Mouse (Mus musculus) testis, adult 2 months (tissue): ENCODE measurements around the gene Acot7. TPM values are rescaled to one million over a fixed set of nuclear protein-coding genes. Genes with fewer than 3 reads are reported as not detected.
A peak's percentile ranks its signal among the peaks of the same experiment; 100 is the strongest.

Experiments
- H3K27ac ChIP-seq: fragments of 200-500 bp; 2 replicates; pipeline ENCODE4 v1.5.1; 2012; ENCODE audit warnings: low read depth, low read length; ENCODE audit not compliant: control insufficient read depth, insufficient read depth
- H3K27me3 ChIP-seq: fragments of 200-500 bp; 2 replicates; pipeline ENCODE4 v1.6.1; 2012; ENCODE audit warnings: mild to moderate bottlenecking, low read length, moderate library complexity; ENCODE audit not compliant: control insufficient read depth, insufficient read depth
- H3K36me3 ChIP-seq: fragments of 200-500 bp; 2 replicates; pipeline ENCODE4 v1.6.1; 2012; ENCODE audit warnings: mild to moderate bottlenecking, low read length; ENCODE audit not compliant: control insufficient read depth, insufficient read depth
- H3K4me1 ChIP-seq: fragments of 200-500 bp; 2 replicates; pipeline ENCODE4 v1.6.1; 2012; ENCODE audit warnings: low read length; ENCODE audit not compliant: control insufficient read depth, insufficient read depth
- H3K4me3 ChIP-seq: fragments of 200-500 bp; 2 replicates; pipeline ENCODE4 v1.5.1; 2012; ENCODE audit warnings: low read depth, mild to moderate bottlenecking, low read length, moderate library complexity, mixed read lengths; ENCODE audit not compliant: control insufficient read depth
- CTCF ChIP-seq: fragments of 200-500 bp; IDR thresholded peaks from 2 replicates; pipeline ENCODE4 v1.5.1; 2012; ENCODE audit warnings: low read depth, mild to moderate bottlenecking, inconsistent platforms, low read length, moderate library complexity; ENCODE audit not compliant: control insufficient read depth, insufficient read depth, insufficient replicate concordance
- POLR2A ChIP-seq: fragments of 200-500 bp; IDR thresholded peaks from 2 replicates; pipeline ENCODE4 v1.6.1; 2012; ENCODE audit warnings: low read depth, mild to moderate bottlenecking, inconsistent platforms, low read length, moderate library complexity; ENCODE audit not compliant: control insufficient read depth
- polyA plus RNA-seq: library from polyadenylated mRNA; depleted of rRNA; stranded (reverse); fragments of >200 nt; gene quantifications from 2 replicates; pipeline ENCODE4 v1.2.3, GENCODE M21; 2012; rRNA removed

Acot7 gene
- polyA plus RNA-seq = 685 and 754 TPM in 2 replicates

DNA sequence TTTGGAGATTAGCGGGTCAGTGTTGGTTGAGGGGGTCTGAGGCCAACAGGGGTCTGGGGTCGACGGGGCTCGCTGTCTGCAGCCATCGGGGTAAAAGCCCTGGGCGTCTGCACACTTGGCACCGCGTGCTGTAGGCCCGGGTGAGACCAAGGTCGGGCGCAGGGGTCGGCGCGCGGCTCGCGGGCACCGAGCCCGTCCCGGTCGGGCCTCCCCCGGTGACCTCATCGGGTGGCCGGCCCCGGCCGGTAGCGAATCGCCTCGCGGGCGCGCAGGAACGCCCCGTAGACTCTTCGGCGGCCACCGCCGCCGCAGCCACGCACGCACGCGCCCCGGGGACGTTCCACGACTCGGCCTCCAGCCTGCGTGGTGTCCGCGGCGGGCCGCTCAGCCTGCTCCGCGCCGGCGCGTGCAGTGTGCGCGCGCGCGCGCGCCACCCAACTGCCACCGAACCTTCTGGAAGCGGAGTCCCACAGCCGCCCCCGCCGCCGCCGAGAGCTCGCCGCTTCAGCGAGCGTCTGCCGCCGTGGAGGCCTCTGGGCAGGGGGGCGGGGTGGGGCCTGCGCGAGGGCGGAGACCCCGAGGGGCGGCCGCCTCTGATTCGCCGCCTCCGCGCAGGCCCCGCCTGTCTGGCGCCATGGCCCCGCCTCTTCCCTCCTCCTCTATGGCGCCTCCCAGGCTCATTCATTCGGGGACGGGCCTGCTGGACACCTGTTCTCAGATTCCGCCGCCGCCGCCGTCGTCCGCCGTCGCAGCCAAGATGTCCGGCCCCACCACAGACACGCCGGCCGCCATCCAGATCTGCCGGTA lies at the start of gene Acot7:
Gene Acot7 (plus strand): TSS at position 598 of the 807 bp plus-strand sequence.
- Histone ChIP-seq H3K36me3 (no peaks in the 10 kb centered on the region; the same call in 1 of the 2 replicates), H3K4me1 (peaks cover 16% of the 10 kb centered on the region), H3K4me3 (peak within 1 kb of the TSS; percentile 99), H3K27me3 (no peaks in the 10 kb centered on the region), H3K27ac (peak within 1 kb of the TSS; percentile 95)
- peak; percentile 60 for TF ChIP-seq POLR2A
- no peak for TF ChIP-seq CTCF

DNA sequence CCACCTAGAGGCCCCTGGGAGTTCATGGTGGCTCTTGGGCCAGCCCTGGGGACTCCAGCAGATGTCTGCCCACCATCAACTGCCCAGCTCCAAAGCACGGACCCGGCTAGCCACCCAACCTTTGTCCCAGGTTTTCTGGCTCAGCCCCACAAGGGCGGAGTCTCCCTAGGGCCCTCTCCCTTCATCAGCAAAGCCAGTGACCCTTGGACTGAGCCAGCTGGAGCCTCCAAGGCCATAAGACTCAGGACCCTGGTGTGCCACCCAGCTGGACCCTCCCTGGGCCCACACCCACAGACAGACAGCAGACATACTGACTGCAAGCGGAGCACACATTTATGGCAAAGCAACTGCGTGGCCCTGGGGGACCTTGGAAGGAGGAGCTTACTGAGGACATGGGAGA lies 49.1 kb upstream of the Acot7 start:
- Histone ChIP-seq H3K27ac (no peak overlapping the region), H3K36me3 (no peaks in the 10 kb centered on the region), H3K27me3 (no peaks in the 10 kb centered on the region; the same call in 1 of the 2 replicates), H3K4me3 (no peak overlapping the region), H3K4me1 (peaks cover 33% of the 10 kb centered on the region)
- no peak for TF ChIP-seq POLR2A
- TF ChIP-seq CTCF = no peak

DNA sequence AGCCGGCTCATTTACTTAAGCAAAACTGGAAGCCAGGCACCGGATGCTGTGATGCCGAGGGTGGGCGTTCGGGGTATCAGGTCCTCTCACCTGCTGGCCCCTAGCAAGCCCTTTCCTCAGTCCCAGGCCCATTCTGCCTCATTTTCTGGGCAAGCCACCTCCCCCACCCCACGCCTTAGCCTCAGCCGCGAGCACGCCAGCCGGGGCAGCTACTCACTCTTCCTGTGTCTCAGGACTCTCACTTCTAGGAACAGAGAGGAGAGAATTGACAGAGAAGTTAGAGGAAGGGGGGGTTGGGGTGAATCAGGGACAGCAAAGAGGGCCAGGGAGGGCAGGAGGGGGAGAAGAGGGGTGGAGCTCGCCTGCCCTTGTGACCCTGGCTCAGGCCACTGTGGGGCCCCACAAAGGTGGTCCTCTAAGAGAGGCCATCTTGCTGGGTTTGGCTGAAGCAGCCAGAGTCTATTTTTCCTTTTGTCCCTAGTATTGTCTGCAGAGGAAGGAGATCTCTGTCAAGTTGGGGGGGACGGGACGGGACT lies 48.5 kb upstream of the Acot7 start:
- peaks cover 33% of the 10 kb centered on the region for H3K4me1 ChIP-seq
- TF ChIP-seq CTCF = no peak
- TF ChIP-seq POLR2A = no peak
- no peak overlapping the region for H3K27ac ChIP-seq

DNA sequence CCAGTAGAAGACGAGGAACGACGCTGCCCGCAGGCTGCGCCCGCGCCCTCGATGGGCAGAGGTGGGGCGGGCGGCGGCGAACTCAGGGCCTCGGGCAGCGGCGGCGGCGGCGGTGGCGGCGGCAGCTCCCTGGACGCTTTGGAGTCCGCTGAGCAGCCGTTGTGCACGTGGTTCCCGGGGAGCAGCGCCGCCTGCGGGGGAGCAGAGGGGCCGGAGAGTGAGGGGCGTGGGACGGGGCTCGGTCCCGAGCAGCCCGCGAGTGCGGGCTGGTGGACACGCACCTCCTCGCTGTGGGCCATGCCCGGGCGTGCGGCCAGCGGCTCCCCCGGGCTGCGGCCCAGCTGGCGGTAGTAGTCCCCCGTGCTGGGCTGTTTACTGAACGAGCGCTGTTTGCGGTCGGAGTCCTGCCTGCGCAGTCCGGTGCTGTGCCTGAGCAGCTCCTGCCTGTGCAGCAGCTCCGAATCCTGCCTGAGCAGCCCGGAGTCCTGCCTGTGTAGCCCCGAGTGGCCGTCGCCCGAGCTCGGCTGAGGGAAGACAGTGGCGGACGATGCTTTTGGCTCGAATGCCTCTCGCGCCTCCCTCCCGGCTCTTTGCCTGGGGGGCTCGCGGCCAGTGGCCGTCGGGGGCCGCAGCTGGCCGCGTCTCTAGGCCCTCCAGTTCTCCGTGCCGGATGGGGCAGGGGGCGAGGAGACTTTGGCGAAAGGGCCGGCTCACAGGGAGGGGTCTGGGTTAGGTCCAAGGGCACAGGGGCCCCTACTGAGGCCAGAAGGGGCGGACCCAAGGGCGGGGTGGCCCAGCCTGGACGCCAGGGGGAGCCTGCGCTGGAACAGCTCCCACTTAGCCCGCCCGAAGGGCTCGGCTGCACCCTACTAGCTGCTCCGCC lies 46.9 kb upstream of the Acot7 start:
- H3K27me3 ChIP-seq = no peaks in the 10 kb centered on the region; the same call in 1 of the 2 replicates
- TF ChIP-seq CTCF (peak; percentile 19; the same call in 1 of the 2 replicates), POLR2A (no peak)
- peak overlapping the region; percentile 63 for H3K4me3 ChIP-seq
- peaks cover 21% of the 10 kb centered on the region for H3K4me1 ChIP-seq
- no peaks in the 10 kb centered on the region for H3K36me3 ChIP-seq
- no peak overlapping the region for H3K27ac ChIP-seq

More for the DNA sequence above, 48.5 kb upstream of the Acot7 start:
- Histone ChIP-seq H3K4me3 (no peak overlapping the region), H3K27me3 (no peaks in the 10 kb centered on the region; the same call in 1 of the 2 replicates), H3K36me3 (no peaks in the 10 kb centered on the region)

DNA sequence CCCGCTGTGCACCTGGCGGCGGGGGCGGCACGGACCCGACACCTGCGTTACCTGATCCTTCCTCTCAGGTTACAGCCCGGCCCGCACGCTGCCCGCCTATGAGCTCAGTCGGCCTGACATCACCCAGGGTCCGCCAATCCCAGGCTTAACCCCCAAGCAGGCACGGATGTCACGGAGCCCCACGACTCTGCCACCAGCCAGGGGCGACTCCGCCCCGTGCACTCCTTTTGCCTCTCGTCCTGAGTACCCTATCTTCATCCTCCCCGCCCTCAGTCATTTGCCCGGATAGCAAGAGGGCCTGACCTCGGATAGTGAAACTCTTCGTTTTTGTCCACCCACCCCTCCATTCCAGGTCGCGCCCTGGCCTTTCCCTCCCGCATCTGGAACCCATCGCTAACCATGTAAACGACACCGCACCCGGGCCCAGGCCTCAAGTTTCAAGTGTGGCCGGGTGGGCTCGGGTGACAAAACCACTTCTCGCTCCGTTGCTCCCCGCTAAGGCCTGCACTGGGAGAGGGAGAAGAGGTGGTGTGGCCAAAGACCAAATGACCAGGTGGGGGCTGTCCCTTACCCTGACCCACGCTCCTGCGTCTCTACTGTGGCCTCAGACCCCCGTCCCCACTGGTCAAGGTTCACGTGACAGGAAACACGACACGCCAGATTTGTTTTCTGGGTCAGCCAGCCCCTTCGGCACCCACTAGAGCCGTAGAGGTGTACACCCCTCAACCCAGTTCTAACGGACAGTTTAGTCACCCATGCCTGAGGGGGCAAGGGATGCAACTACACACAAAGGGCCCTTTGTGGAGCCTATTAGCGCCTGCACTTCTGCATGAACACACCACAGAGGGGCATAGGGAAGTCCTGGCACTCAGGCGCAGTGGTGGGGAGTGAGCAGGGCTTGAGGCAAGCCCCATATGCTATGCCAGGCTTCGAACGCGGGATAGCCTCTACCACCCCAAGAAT lies 45.8 kb upstream of the Acot7 start:
- peaks cover 15% of the 10 kb centered on the region for H3K4me1 ChIP-seq

DNA sequence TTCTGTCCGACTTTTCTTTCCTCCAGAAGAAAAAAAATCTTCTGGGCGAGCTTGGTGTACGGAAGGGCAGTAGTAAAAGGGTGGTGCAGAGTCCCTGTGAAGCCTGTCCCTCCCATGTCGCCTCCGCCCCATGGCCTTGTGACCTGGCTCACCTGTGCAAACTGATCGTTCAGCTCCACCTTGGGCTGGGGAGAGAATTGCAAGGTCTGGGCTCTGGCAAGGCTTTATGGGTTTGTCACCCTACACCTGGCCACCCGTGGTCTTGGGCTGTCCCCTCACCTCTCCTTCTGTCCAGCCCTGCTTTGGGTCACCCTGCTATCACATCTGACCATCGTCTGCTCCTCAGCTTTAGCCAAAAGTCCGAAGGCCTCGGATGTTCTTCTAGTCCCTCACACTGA lies 45.2 kb upstream of the Acot7 start:
- peaks cover 15% of the 10 kb centered on the region for H3K4me1 ChIP-seq
- TF ChIP-seq POLR2A (no peak), CTCF (no peak)
- no peak overlapping the region for H3K4me3 ChIP-seq
- H3K27me3 ChIP-seq = no peaks in the 10 kb centered on the region; the same call in 1 of the 2 replicates
- no peak overlapping the region for H3K27ac ChIP-seq
- no peaks in the 10 kb centered on the region for H3K36me3 ChIP-seq

More for the DNA sequence above, 45.8 kb upstream of the Acot7 start:
- no peak overlapping the region for H3K27ac ChIP-seq
- H3K36me3 ChIP-seq = no peaks in the 10 kb centered on the region
- no peak overlapping the region; the same call in 1 of the 2 replicates for H3K4me3 ChIP-seq
- TF ChIP-seq POLR2A (no peak), CTCF (no peak)
- H3K27me3 ChIP-seq = no peaks in the 10 kb centered on the region; the same call in 1 of the 2 replicates
